Mouse (Mus musculus): ENCODE results near the gene Lypd6b. TPM values are rescaled to one million over a fixed set of nuclear protein-coding genes. Genes with fewer than 3 reads are reported as not detected.

Lypd6b gene
- polyA plus RNA-seq, 1 experiment from 2014 or later: 8.9 TPM

GRCm38 (mm10) chr2:49851977-49852376 lies 64.5 kb downstream of the Lypd6b start:
- H3K4me3 ChIP-seq (replicated peaks; ENCODE audit: low read depth, low read length): no peak overlapping the region
- no peak overlapping the region for H3K9ac ChIP-seq (ENCODE audit: low read depth, low read length)
- ATAC-seq (replicated peaks; ENCODE audit: low FRiP score, low read depth): no peak
- H3K36me3 ChIP-seq (ENCODE audit: insufficient read depth, low read length): no peaks in the 10 kb centered on the region
- TF ChIP-seq CTCF (IDR thresholded peaks at IDR 0.05; ENCODE audit: low read depth): no peak
- no peak overlapping the region for H3K4me2 ChIP-seq (ENCODE audit: low read length)
- no peak overlapping the region for H3K27ac ChIP-seq
- H3K9me3 ChIP-seq (replicated peaks; ENCODE audit: low read length): no peaks in the 10 kb centered on the region
- H3K4me1 ChIP-seq (replicated peaks; ENCODE audit: insufficient read depth, low read length): no peaks in the 10 kb centered on the region
- H3K27me3 ChIP-seq (ENCODE audit: insufficient read depth, low read length): no peaks in the 10 kb centered on the region
- no peak for DNase-seq (ENCODE audit: low spot score)

GRCm38 (mm10) chr2:49856161-49856564 lies 68.7 kb downstream of the Lypd6b start:
- Histone ChIP-seq H3K4me3 (replicated peaks; ENCODE audit: low read depth, low read length) (no peak overlapping the region), H3K27me3 (ENCODE audit: insufficient read depth, low read length) (no peaks in the 10 kb centered on the region), H3K4me1 (replicated peaks; ENCODE audit: insufficient read depth, low read length) (no peaks in the 10 kb centered on the region), H3K27ac (no peak overlapping the region), H3K9ac (ENCODE audit: low read depth, low read length) (no peak overlapping the region), H3K4me2 (ENCODE audit: low read length) (peak overlapping the region; percentile 30; the same call in 1 of the 2 replicates), H3K36me3 (ENCODE audit: insufficient read depth, low read length) (no peaks in the 10 kb centered on the region), H3K9me3 (replicated peaks; ENCODE audit: low read length) (no peaks in the 10 kb centered on the region)
- DNase-seq (ENCODE audit: low spot score) (no peak), ATAC-seq (replicated peaks; ENCODE audit: low FRiP score, low read depth) (no peak)
- no peak for TF ChIP-seq CTCF (IDR thresholded peaks at IDR 0.05; ENCODE audit: low read depth)
- 41% methylated on average over 10 of the region's 10 CpGs for WGBS

GRCm38 (mm10) chr2:49856584-49856983 lies 69.1 kb downstream of the Lypd6b start:
- no peaks in the 10 kb centered on the region for H3K4me1 ChIP-seq (replicated peaks; ENCODE audit: insufficient read depth, low read length)
- H3K4me3 ChIP-seq (replicated peaks; ENCODE audit: low read depth, low read length): no peak overlapping the region
- H3K4me2 ChIP-seq (ENCODE audit: low read length): peak overlapping the region; percentile 30; the same call in 1 of the 2 replicates
- H3K9me3 ChIP-seq (replicated peaks; ENCODE audit: low read length): no peaks in the 10 kb centered on the region
- H3K36me3 ChIP-seq (ENCODE audit: insufficient read depth, low read length): no peaks in the 10 kb centered on the region
- DNase-seq (ENCODE audit: low spot score) (no peak), ATAC-seq (replicated peaks; ENCODE audit: low FRiP score, low read depth) (no peak)
- no peak overlapping the region for H3K9ac ChIP-seq (ENCODE audit: low read depth, low read length)
- no peak for TF ChIP-seq CTCF (IDR thresholded peaks at IDR 0.05; ENCODE audit: low read depth)
- 64% methylated on average over 5 of the region's 5 CpGs for WGBS
- no peak overlapping the region for H3K27ac ChIP-seq
- H3K27me3 ChIP-seq (ENCODE audit: insufficient read depth, low read length): no peaks in the 10 kb centered on the region

- DNase-seq (ENCODE audit: low spot score) (no peak), ATAC-seq (replicated peaks; ENCODE audit: low FRiP score, low read depth) (0 out of 2 replicates have a peak, but pooled peaks have one; percentile 10)
- H3K4me3 ChIP-seq (replicated peaks; ENCODE audit: low read depth, low read length): no peak overlapping the region
- no peaks in the 10 kb centered on the region for H3K27me3 ChIP-seq (ENCODE audit: insufficient read depth, low read length)
- H3K36me3 ChIP-seq (ENCODE audit: insufficient read depth, low read length): no peaks in the 10 kb centered on the region
- TF ChIP-seq CTCF (IDR thresholded peaks at IDR 0.05; ENCODE audit: low read depth): no peak
- WGBS: 34% methylated on average over 11 of the region's 11 CpGs
- H3K9me3 ChIP-seq (replicated peaks; ENCODE audit: low read length): no peaks in the 10 kb centered on the region
- H3K4me1 ChIP-seq (replicated peaks; ENCODE audit: insufficient read depth, low read length): no peaks in the 10 kb centered on the region
- no peak overlapping the region for H3K27ac ChIP-seq
- H3K9ac ChIP-seq (ENCODE audit: low read depth, low read length): 0 out of 2 replicates have a peak overlapping the region, but pooled peaks have one; percentile 18
- H3K4me2 ChIP-seq (ENCODE audit: low read length): no peak overlapping the region
Measured at GRCm38 (mm10) chr2:49860219-49860962, 72.9 kb downstream of the Lypd6b start.

GRCm38 (mm10) chr2:49860969-49861592 lies 73.6 kb downstream of the Lypd6b start:
- H3K9me3 ChIP-seq (replicated peaks; ENCODE audit: low read length): no peaks in the 10 kb centered on the region
- no peaks in the 10 kb centered on the region for H3K27me3 ChIP-seq (ENCODE audit: insufficient read depth, low read length)
- WGBS: 32% methylated on average over 10 of the region's 12 CpGs
- no peaks in the 10 kb centered on the region for H3K36me3 ChIP-seq (ENCODE audit: insufficient read depth, low read length)
- no peak overlapping the region for H3K4me2 ChIP-seq (ENCODE audit: low read length)
- no peaks in the 10 kb centered on the region for H3K4me1 ChIP-seq (replicated peaks; ENCODE audit: insufficient read depth, low read length)
- H3K27ac ChIP-seq: no peak overlapping the region
- H3K9ac ChIP-seq (ENCODE audit: low read depth, low read length): no peak overlapping the region
- no peak overlapping the region for H3K4me3 ChIP-seq (replicated peaks; ENCODE audit: low read depth, low read length)
- TF ChIP-seq CTCF (IDR thresholded peaks at IDR 0.05; ENCODE audit: low read depth): no peak
- ATAC-seq (replicated peaks; ENCODE audit: low FRiP score, low read depth) (0 out of 2 replicates have a peak, but pooled peaks have one; percentile 5), DNase-seq (ENCODE audit: low spot score) (no peak)

- Histone ChIP-seq H3K9me3 (replicated peaks; ENCODE audit: low read length) (no peaks in the 10 kb centered on the region), H3K36me3 (ENCODE audit: insufficient read depth, low read length) (no peaks in the 10 kb centered on the region), H3K4me1 (replicated peaks; ENCODE audit: insufficient read depth, low read length) (no peaks in the 10 kb centered on the region), H3K27ac (no peak overlapping the region), H3K27me3 (ENCODE audit: insufficient read depth, low read length) (no peaks in the 10 kb centered on the region), H3K4me2 (ENCODE audit: low read length) (no peak overlapping the region), H3K9ac (ENCODE audit: low read depth, low read length) (no peak overlapping the region), H3K4me3 (replicated peaks; ENCODE audit: low read depth, low read length) (no peak overlapping the region)
- no peak for DNase-seq (ENCODE audit: low spot score)
- no peak for ATAC-seq (replicated peaks; ENCODE audit: low FRiP score, low read depth)
- TF ChIP-seq CTCF (IDR thresholded peaks at IDR 0.05; ENCODE audit: low read depth): no peak
- WGBS: 62% methylated on average over 8 of the region's 8 CpGs
Measured at GRCm38 (mm10) chr2:49861658-49862057, 74.2 kb downstream of the Lypd6b start.
